Mouse (Mus musculus): ENCODE data around the gene Meis2. TPM values are rescaled to one million over a fixed set of nuclear protein-coding genes. Genes with fewer than 3 reads are reported as not detected.

Gene Meis2
- polyA plus RNA-seq, 1 experiment from 2014 or later, result 72.6 TPM

- WGBS, result 4% methylated on average over 11 of the region's 11 CpGs
- Histone ChIP-seq H3K4me1 (ENCODE audit: insufficient read depth, low read length) (peaks cover 22% of the 10 kb centered on the region), H3K36me3 (ENCODE audit: insufficient read depth, low read length) (no peaks in the 10 kb centered on the region), H3K27ac (ENCODE audit: low read length) (peak overlapping the region; percentile 57), H3K4me3 (ENCODE audit: low read length) (peak overlapping the region; percentile 12; the same call in 1 of the 2 replicates), H3K9me3 (ENCODE audit: low read length) (no peaks in the 10 kb centered on the region), H3K9ac (replicated peaks; ENCODE audit: low read length) (no peak overlapping the region; the same call in 1 of the 2 replicates), H3K27me3 (ENCODE audit: insufficient read depth, low read length) (no peaks in the 10 kb centered on the region), H3K4me2 (replicated peaks; ENCODE audit: low read depth, low read length) (peak overlapping the region; percentile 44)
- peak; percentile 83 for ATAC-seq (ENCODE audit: low FRiP score, low TSS enrichment)
Measured at GRCm38 (mm10) chr2:115813316-115813715, 252.3 kb downstream of the Meis2 start.
